Mouse (Mus musculus): ENCODE measurements at regions not wholly inside any gene's neighbourhood (a gene's known extent, or its start where the extent isn't known, plus 50 kb on each side); places are given as distances from the start of the nearest gene placed in this dataset.

GRCm38 (mm10) chr7:70093916-70094784, 272.4 kb downstream of the Nr2f2 start:
- TF ChIP-seq CTCF (IDR thresholded peaks at IDR 0.05): no peak
- Histone ChIP-seq H3K27ac (no peak overlapping the region), H3K4me3 (no peak overlapping the region)
- DNase-seq: no peak
- intact Hi-C loops (cut with DNase I): no loop called here

- no peak overlapping the region for H3K27ac ChIP-seq
- no peak for TF ChIP-seq CTCF (IDR thresholded peaks at IDR 0.05)
- H3K4me3 ChIP-seq: no peak overlapping the region
- DNase-seq: no peak
- intact Hi-C loops (cut with DNase I): no loop called here
Observed at GRCm38 (mm10) chr7:70092089-70092488, 274.4 kb downstream of the Nr2f2 start.

- DNase-seq: no peak
- TF ChIP-seq CTCF (IDR thresholded peaks at IDR 0.05): no peak
- Histone ChIP-seq H3K4me3 (no peak overlapping the region), H3K27ac (no peak overlapping the region)
- intact Hi-C loops (cut with DNase I): no loop called here
Observed at GRCm38 (mm10) chr7:70089121-70089520, 277.4 kb downstream of the Nr2f2 start.

- H3K27ac ChIP-seq: no peak overlapping the region
- no peak for TF ChIP-seq CTCF (IDR thresholded peaks at IDR 0.05)
- no peak overlapping the region for H3K4me3 ChIP-seq
- DNase-seq: no peak
- intact Hi-C loops (cut with DNase I): no loop called here
Observed at GRCm38 (mm10) chr7:70069662-70070061, 296.9 kb downstream of the Nr2f2 start.

- Histone ChIP-seq H3K4me3 (no peak overlapping the region), H3K27ac (no peak overlapping the region)
- intact Hi-C loops (cut with DNase I): no loop called here
- DNase-seq: no peak
- no peak for TF ChIP-seq CTCF (IDR thresholded peaks at IDR 0.05)
Observed at GRCm38 (mm10) chr7:70067828-70068719, 298.5 kb downstream of the Nr2f2 start.

- no peak for DNase-seq
- Histone ChIP-seq H3K27ac (no peak overlapping the region), H3K4me3 (no peak overlapping the region)
- intact Hi-C loops (cut with DNase I): no loop called here
- TF ChIP-seq CTCF (IDR thresholded peaks at IDR 0.05): no peak
Observed at GRCm38 (mm10) chr7:70067071-70067470, 299.5 kb downstream of the Nr2f2 start.

- intact Hi-C loops (cut with DNase I): no loop called here
- TF ChIP-seq CTCF (IDR thresholded peaks at IDR 0.05): no peak
- no peak for DNase-seq
- no peak overlapping the region for H3K27ac ChIP-seq
- H3K4me3 ChIP-seq: no peak overlapping the region
Observed at GRCm38 (mm10) chr7:70066448-70066847, 300.1 kb downstream of the Nr2f2 start.

GRCm38 (mm10) chr7:70065471-70066130, 300.9 kb downstream of the Nr2f2 start:
- DNase-seq: peak; percentile 18
- Histone ChIP-seq H3K4me3 (no peak overlapping the region), H3K27ac (no peak overlapping the region)
- no peak for TF ChIP-seq CTCF (IDR thresholded peaks at IDR 0.05)
- intact Hi-C loops (cut with DNase I): no loop called here

GRCm38 (mm10) chr7:70047415-70047753, 319.2 kb downstream of the Nr2f2 start:
- Histone ChIP-seq H3K27ac (no peak overlapping the region), H3K4me3 (no peak overlapping the region)
- TF ChIP-seq CTCF (IDR thresholded peaks at IDR 0.05): no peak
- intact Hi-C loops (cut with DNase I): no loop called here
- no peak for DNase-seq

- intact Hi-C loops (cut with DNase I): no loop called here
- no peak for DNase-seq
- no peak overlapping the region for H3K27ac ChIP-seq
- no peak for TF ChIP-seq CTCF (IDR thresholded peaks at IDR 0.05)
- no peak overlapping the region for H3K4me3 ChIP-seq
Observed at GRCm38 (mm10) chr7:70046691-70047414, 319.7 kb downstream of the Nr2f2 start.

- intact Hi-C loops (cut with DNase I): no loop called here
- no peak for TF ChIP-seq CTCF (IDR thresholded peaks at IDR 0.05)
- no peak overlapping the region for H3K27ac ChIP-seq
Observed at GRCm38 (mm10) chr7:70037011-70037410, 329.5 kb downstream of the Nr2f2 start.

GRCm38 (mm10) chr7:70032857-70033256, 333.7 kb downstream of the Nr2f2 start:
- intact Hi-C loops (cut with DNase I): no loop called here
- no peak for DNase-seq
- TF ChIP-seq CTCF (IDR thresholded peaks at IDR 0.05): no peak

More at GRCm38 (mm10) chr7:70037011-70037410, 329.5 kb downstream of the Nr2f2 start:
- no peak overlapping the region for H3K4me3 ChIP-seq
- DNase-seq: no peak

More at GRCm38 (mm10) chr7:70032857-70033256, 333.7 kb downstream of the Nr2f2 start:
- H3K4me3 ChIP-seq: no peak overlapping the region
- no peak overlapping the region for H3K27ac ChIP-seq
